Mouse (Mus musculus): ENCODE measurements around the gene Nras. TPM values are rescaled to one million over a fixed set of nuclear protein-coding genes. Genes with fewer than 3 reads are reported as not detected.

The Nras gene
- polyA plus RNA-seq, 2 experiments: 67.8 to 99.2 TPM

- peak within 1 kb of the TSS; percentile 67; the same call in 1 of the 2 replicates for H3K27ac ChIP-seq (replicated peaks; ENCODE audit: low read depth, low read length)
Observed at GRCm38 (mm10) chr3:103102454-103103390, 44.6 kb downstream of the Nras start, which contains the start of gene Dennd2c. Dennd2c (plus strand) TSS chr3:103102604.

DNA sequence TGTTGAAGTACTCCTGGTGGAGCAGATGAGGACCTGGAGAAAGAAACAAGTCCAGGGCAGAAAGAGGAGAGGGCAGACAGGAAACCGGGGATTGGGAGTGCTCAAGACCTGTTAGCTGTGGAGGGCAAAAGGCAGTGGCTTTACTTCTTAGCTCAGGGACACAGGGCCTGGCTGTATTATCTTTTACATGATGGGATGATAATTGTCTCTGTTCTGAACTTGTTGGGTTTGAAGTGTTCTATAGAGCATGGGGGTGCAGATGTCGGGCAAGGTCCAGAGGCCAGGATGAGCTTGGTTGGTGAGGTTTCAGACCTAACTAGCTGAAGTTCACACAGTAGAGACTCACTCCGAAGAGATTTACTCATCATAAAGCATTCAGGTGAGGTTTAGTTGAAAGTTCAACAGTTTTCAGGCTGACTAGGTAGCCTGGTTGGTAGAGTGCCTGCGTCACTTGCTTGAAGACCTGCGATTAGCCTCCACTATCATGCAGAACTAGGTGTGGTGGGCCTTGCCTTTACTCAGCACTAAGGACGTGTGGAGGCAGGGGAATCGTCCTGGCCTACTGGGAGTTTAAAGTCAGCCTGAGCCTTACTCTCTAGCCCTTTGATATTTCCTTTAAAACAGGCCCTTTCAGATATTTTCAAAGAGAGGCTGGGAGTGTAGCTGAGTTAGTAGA lies 49.6 kb downstream of the Nras start:
- 84% methylated on average over 7 of the region's 7 CpGs for WGBS
- Histone ChIP-seq H3K36me3 (ENCODE audit: control insufficient read depth, insufficient read depth, low read length) (no peaks in the 10 kb centered on the region), H3K27ac (replicated peaks; ENCODE audit: low read depth, low read length) (no peak overlapping the region), H3K4me2 (replicated peaks; ENCODE audit: low read depth, low read length, severe bottlenecking) (no peak overlapping the region), H3K4me1 (ENCODE audit: control insufficient read depth, insufficient read depth, low read length) (0 out of 2 replicates have a peak, but pooled peaks cover 3% of the 10 kb centered on the region), H3K27me3 (ENCODE audit: control insufficient read depth, insufficient read depth, low read length) (no peaks in the 10 kb centered on the region), H3K4me3 (replicated peaks; ENCODE audit: low read length) (no peak overlapping the region), H3K9ac (ENCODE audit: low read depth, low read length, severe bottlenecking) (no peak overlapping the region), H3K9me3 (ENCODE audit: control insufficient read depth, low read length) (no peaks in the 10 kb centered on the region)
- no peak for TF ChIP-seq POLR2A (IDR thresholded peaks at IDR 0.05; ENCODE audit: borderline replicate concordance, extremely low read depth, insufficient read depth, insufficient read length)
- no peak for DNase-seq (ENCODE audit: low spot score)
- ATAC-seq (ENCODE audit: low FRiP score, low read depth): no peak

More at GRCm38 (mm10) chr3:103102454-103103390, 44.6 kb downstream of the Nras start, which contains the start of gene Dennd2c:
- peak within 1 kb of the TSS; percentile 85 for H3K4me2 ChIP-seq (replicated peaks; ENCODE audit: low read depth, low read length, severe bottlenecking)
- 0 out of 2 replicates have a peak, but pooled peaks have one; percentile 50 for TF ChIP-seq POLR2A (IDR thresholded peaks at IDR 0.05; ENCODE audit: borderline replicate concordance, extremely low read depth, insufficient read depth, insufficient read length)
- H3K9me3 ChIP-seq (ENCODE audit: control insufficient read depth, low read length): no peaks in the 10 kb centered on the region
- WGBS: 1% methylated on average over 60 of the region's 72 CpGs
- DNase-seq (ENCODE audit: low spot score): peak; percentile 92
- H3K4me3 ChIP-seq (replicated peaks; ENCODE audit: low read length): peak within 1 kb of the TSS; percentile 70
- H3K9ac ChIP-seq (ENCODE audit: low read depth, low read length, severe bottlenecking): peak within 1 kb of the TSS; percentile 80
- H3K4me1 ChIP-seq (ENCODE audit: control insufficient read depth, insufficient read depth, low read length): 0 out of 2 replicates have a peak, but pooled peaks cover 7% of the 10 kb centered on the region
- no peaks in the 10 kb centered on the region for H3K36me3 ChIP-seq (ENCODE audit: control insufficient read depth, insufficient read depth, low read length)
- no peaks in the 10 kb centered on the region for H3K27me3 ChIP-seq (ENCODE audit: control insufficient read depth, insufficient read depth, low read length)
- peak; percentile 97 for ATAC-seq (ENCODE audit: low FRiP score, low read depth)

DNA sequence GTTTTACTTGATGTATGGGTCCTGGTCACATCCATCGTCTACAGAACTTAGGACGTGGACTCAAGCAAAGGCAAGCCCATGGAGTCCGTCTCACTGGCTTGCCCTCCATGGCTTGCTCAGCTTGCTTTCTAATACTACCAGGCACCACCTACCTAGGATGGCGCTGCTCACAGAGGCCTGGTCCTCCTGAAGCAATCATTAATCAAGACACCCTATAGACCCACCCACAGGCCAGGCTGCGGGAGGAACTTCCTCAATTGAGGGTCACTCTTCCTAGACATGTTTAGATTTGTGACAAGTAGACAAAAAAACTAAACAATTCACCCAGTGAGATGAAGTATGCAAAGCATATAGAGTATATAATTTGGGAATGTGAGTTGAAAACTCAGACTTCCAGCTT lies 54.1 kb downstream of the Nras start:
- H3K4me2 ChIP-seq (replicated peaks; ENCODE audit: low read depth, low read length, severe bottlenecking): no peak overlapping the region
- H3K9me3 ChIP-seq (ENCODE audit: control insufficient read depth, low read length): no peaks in the 10 kb centered on the region
- H3K36me3 ChIP-seq (ENCODE audit: control insufficient read depth, insufficient read depth, low read length): no peaks in the 10 kb centered on the region
- ATAC-seq (ENCODE audit: low FRiP score, low read depth): no peak
- no peak overlapping the region for H3K4me3 ChIP-seq (replicated peaks; ENCODE audit: low read length)
- H3K27me3 ChIP-seq (ENCODE audit: control insufficient read depth, insufficient read depth, low read length): no peaks in the 10 kb centered on the region
- no peak overlapping the region for H3K27ac ChIP-seq (replicated peaks; ENCODE audit: low read depth, low read length)
- WGBS: 70% methylated on average over 5 of the region's 5 CpGs
- H3K4me1 ChIP-seq (ENCODE audit: control insufficient read depth, insufficient read depth, low read length): no peaks in the 10 kb centered on the region
- no peak overlapping the region for H3K9ac ChIP-seq (ENCODE audit: low read depth, low read length, severe bottlenecking)
- no peak for TF ChIP-seq POLR2A (IDR thresholded peaks at IDR 0.05; ENCODE audit: borderline replicate concordance, extremely low read depth, insufficient read depth, insufficient read length)
- DNase-seq (ENCODE audit: low spot score): no peak

Other genes starting within 250 kb of the Nras start
- gene Sycp1, start 122.2 kb upstream of the Nras start, polyA plus RNA-seq (2012; rRNA removed): not detected in 2 replicates
- not detected in 2 replicates for gene Sycp1, start 122.2 kb upstream of the Nras start, polyA plus RNA-seq (2014; fragmentation: Nextera tagmentation; extraction: Ambion mirVana)
- gene Nr1h5, start 94.2 kb upstream of the Nras start, polyA plus RNA-seq (2012; rRNA removed): 0.08 TPM in 2 replicates
- gene Nr1h5, start 94.2 kb upstream of the Nras start, polyA plus RNA-seq (2014; fragmentation: Nextera tagmentation; extraction: Ambion mirVana): 0.23 TPM in 1 of 2 replicates, not detected in the other
- 42.6 and 43.2 TPM in 2 replicates for gene Sike1, start 62.6 kb upstream of the Nras start, polyA plus RNA-seq (2012; rRNA removed)
- 65.3 and 68.2 TPM in 2 replicates for gene Sike1, start 62.6 kb upstream of the Nras start, polyA plus RNA-seq (2014; fragmentation: Nextera tagmentation; extraction: Ambion mirVana)
- gene Csde1, start 37.9 kb upstream of the Nras start, polyA plus RNA-seq (2012; rRNA removed): 70.3 and 92.6 TPM in 2 replicates
- gene Csde1, start 37.9 kb upstream of the Nras start, polyA plus RNA-seq (2014; fragmentation: Nextera tagmentation; extraction: Ambion mirVana): 355 and 377 TPM in 2 replicates
- gene Ampd1, start 15.7 kb downstream of the Nras start, polyA plus RNA-seq (2012; rRNA removed): 12.4 and 15.4 TPM in 2 replicates
- gene Ampd1, start 15.7 kb downstream of the Nras start, polyA plus RNA-seq (2014; fragmentation: Nextera tagmentation; extraction: Ambion mirVana): 4.4 and 8.3 TPM in 2 replicates
- 8.6 and 10.0 TPM in 2 replicates for gene Dennd2c, start 44.3 kb downstream of the Nras start, polyA plus RNA-seq (2012; rRNA removed)
- gene Dennd2c, start 44.3 kb downstream of the Nras start, polyA plus RNA-seq (2014; fragmentation: Nextera tagmentation; extraction: Ambion mirVana): 12.6 and 13.4 TPM in 2 replicates
- gene Bcas2, start 113.4 kb downstream of the Nras start, polyA plus RNA-seq (2012; rRNA removed): 99.9 and 155 TPM in 2 replicates
- 161 and 163 TPM in 2 replicates for gene Bcas2, start 113.4 kb downstream of the Nras start, polyA plus RNA-seq (2014; fragmentation: Nextera tagmentation; extraction: Ambion mirVana)
- 20.3 and 22.7 TPM in 2 replicates for gene Trim33, start 221.0 kb downstream of the Nras start, polyA plus RNA-seq (2012; rRNA removed)
- gene Trim33, start 221.0 kb downstream of the Nras start, polyA plus RNA-seq (2014; fragmentation: Nextera tagmentation; extraction: Ambion mirVana): 21.3 and 25.4 TPM in 2 replicates